Mouse (Mus musculus) cerebellum, postnatal 36 days (tissue): ENCODE results near the gene Foxp1.
A peak's percentile ranks its signal among the peaks of the same experiment; 100 is the strongest.

Experiments used
- DNase-seq, 2 experiments: peaks; one replicate each; pipeline ENCODE4 v3.0.0; 2021 to 2022; ENCODE audit warnings: mixed read lengths in 2 of 2

Foxp1 gene

DNA sequence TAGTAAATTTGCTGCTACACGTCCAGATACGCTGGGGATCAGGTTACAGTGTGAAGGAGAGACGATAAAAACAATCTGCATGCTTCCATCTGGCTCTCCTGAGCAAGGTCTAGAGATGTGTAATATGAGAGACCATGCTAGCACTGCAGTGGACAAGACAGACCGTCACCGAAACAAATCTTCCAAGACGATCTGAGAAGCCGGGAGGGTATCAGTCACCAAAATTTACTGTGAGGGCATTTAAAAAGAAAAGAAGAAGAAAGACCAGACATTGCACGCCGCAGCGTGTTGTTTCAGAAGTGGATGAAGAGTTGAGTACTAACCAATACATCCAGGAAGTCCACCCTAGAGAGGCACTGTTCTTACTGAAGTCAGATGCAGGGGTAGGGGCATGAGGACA, 39.0 kb downstream of the Foxp1 start:
- DNase-seq = no peak

DNA sequence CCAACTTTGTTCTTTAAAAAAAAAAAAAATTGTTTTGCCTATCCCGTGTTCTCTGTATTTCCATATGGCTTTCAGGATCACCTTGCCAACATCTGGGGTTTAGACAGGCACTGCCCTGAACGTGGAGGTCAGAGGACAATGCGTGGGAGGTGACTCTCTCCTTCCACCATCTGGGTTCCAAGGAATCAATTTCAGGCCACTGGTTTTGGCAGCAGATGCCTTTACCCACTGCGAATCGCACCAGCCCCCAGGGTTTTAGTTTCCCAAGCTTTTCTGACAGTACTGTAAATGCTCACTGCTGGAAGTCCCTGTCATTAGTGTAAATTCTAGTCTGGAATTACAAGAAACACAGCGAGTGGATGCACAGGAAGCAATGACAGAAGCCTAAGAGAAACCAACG, 41.0 kb downstream of the Foxp1 start:
- DNase-seq = no peak

DNA sequence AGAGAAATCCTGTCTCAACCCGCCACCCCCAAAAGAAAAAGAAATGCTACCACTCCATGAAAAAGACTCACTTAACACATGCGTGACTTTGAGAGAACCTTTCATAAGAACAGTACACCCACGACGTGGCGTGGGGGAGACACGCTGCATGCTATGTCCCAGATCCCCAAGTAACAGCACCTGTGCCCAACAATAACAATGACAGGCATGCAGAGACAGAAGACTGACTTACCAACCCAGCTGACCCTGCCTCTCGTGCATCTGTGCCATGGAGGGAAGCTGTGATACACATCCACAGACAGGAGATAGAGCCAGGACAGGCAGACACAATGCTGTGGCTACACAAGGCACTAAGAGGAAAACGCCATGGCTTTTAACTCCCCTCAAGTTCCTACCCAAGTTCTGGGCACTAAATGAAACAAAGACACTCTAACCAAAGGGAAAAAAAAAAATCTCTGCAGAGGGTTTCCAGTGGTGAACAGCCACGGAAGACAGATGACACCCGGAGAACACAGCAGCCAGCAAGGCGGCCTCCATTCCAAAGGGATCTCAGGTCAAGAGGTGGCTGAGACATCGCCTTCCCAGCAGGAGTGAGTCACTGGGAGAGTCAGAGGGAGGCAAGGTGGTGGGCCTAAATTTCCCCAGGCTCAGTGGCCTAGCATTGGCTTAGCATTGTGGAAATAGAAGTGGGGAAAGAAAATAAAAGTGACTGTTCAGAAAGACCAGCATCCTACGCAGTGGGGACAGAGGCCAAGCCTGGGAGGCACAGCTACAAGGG, 43.5 kb downstream of the Foxp1 start:
- no peak for DNase-seq

DNA sequence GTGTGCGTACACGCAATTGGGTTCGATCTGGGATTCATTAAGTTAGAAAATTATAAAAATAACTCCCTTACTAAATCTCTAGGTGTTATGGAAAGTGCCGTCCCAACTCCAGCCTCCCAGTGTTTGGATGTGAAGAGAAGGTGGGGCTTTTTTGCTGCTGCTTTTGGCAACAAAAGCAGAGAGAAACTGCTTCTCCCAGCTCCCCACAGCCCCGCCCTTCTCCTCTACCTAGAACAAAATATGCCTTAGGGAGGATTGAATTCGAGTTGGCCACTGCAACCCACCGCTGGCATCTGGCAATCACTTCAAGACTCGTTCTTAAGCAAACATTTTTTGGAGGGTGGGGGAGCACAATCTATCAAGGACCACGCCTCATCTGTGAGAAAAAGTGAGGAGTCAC, 47.5 kb downstream of the Foxp1 start:
- DNase-seq = no peak

DNA sequence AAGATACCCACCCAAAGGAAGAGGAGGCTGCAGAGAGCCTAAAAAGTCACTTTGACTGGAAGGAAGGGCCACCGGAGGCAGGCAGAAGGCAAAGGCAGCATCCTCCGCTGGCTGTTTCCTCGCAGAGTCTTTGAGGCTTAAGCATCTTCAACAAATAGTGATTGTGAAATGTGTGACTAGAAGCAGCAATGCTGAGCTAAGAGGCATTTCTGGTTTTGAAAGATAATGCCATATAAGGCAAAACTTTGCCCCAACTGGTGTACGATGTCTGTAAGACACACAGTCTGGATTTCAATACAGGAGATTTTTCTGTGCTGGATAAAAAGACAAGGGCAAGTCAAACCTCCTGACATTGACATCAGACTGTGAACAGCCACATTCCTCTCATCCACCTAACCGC, 51.6 kb downstream of the Foxp1 start:
- no peak for DNase-seq

DNA sequence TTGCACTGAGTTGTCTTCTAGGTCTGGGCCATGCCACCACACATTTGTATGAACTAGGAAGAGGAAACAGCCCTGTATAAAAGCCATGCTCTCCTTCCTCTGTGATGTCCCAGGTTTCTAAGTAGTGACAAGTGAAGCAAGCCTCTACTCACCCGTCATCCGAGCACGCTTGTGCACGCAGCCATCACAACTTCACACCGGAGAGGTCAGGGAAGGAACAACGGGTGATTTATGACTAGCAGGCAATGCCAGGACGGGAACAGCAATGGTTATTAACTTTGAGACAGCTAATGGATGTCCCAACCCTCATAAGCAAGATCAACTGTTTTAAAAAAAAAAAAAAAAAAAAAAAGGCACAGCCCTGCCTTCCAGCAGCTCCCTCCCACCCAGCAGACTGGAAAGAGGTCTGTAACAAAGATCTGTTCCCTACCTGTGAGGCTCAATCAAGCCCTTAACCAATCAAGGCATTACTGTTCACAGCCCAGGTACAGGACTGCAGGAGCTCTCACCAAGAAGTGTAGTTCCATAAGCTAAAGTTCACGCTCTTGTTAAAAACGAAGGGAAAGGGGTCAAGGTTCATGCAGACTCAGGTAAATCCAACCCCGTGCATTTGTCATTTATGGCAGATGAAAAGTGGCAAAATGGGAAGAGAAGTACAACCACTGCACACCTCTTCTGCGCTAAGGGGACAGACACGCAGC, 53.2 kb downstream of the Foxp1 start:
- no peak for DNase-seq

DNA sequence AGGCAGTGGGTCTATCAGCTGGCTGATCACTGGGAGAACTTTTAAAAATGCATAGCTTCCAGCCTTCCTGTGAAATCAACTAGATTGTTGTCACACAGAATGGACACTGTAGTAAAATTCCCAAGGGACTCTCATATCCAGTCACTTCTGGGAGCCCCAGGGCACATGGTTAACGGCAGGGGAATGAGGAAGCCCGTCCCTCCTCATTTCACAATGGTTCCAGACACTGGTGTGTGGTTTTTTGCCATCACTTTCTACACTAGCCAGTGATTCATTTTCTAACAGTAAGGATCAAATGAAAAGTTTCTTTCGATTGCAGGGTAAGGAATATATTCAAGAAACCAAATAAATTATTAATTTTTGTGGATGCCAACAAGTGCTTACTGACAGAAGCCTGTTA, 54.7 kb downstream of the Foxp1 start:
- DNase-seq = no peak

DNA sequence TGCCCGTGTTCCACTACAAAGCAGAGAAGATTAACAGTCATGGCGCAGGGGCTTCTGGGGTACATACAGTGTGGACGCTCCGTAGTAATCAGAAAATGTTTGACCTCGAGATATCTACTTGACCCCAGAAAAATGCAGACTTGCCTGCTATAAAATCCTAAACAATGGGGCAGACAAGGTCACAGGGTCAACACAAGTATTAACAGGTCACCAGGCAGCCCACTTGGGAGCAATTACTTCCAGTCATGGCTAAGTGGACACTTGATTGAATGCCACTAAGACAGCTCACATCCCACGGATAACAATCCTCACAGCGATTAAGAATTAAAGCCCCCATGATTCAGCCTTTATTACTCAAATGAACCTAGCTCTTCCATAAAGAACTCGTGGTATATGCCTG, 55.4 kb downstream of the Foxp1 start:
- DNase-seq = no peak

DNA sequence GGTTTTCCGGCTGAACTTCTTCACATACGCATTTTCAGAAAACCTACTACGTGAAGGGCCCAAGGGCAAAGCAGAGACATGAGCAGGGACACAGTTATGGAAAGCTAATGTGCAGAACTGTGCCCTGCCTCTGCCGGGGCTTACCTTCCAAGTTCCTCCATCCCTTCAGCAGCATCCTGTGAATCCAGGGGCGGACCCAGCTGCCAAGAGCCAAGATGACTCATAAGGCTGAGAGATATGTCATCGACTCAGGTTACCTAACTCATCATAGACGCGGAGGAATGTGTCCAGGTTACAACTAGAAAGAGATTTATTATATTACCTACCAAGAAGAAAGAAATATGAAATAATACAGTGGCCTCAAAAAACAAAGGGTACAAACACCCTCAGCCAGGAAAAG, 56.2 kb downstream of the Foxp1 start:
- no peak for DNase-seq

DNA sequence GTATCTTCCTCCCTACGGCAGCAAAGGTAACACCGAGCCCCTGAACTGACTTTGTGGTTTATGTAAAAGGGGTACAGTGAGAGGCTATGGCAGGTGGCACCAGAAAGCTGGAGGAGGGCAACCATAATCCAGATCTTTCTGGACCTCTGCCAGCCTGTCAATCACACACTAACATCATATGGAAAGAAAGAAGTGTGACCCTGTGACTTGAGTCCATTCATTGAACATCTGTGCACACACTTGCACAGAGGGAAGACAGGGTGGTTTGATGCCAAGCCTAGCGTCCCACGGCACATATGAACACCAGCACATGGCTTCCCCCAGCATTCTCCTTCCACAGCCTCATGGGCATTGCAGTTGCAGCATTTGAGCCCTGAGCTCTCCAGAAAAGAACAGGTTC, 58.1 kb downstream of the Foxp1 start:
- no peak for DNase-seq

DNA sequence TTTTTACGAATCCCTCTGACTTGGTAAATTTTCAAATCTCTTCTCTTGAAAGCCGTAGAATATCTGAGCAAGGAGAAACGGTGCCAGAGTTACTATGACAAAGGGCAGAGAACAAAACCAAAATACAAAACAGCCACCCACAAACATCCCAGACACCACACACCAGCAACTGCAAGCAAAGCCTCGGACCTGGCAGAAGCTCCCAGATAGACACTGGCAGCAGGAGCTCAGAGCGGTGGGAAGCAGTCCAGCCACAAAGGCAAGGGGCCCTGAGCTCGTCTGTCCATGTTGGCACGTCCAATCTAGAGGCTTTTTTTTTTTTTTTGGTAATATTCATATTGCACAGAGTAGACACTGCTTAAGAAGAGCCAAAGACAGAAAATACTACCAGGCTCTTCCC, 58.6 kb downstream of the Foxp1 start:
- DNase-seq = peak; percentile 57 to 70

DNA sequence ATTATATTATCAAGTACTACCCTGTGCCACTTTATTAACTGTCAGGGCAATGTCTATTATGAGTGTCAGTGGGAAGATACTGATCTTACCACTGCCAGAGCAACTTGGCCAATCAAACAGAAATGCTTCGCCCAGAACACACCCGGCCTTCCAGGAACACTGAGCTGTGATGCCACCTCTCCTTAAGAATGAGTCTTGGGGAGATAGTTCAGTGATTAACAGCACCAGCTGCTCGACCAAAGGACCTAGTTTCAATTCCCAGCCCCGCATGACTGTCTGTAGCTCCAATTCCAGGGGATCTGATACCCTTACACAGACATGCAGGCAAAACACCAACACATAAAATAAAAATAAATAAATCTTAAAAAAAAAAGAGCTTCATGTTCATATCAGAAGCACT, 63.7 kb downstream of the Foxp1 start:
- DNase-seq = no peak

DNA sequence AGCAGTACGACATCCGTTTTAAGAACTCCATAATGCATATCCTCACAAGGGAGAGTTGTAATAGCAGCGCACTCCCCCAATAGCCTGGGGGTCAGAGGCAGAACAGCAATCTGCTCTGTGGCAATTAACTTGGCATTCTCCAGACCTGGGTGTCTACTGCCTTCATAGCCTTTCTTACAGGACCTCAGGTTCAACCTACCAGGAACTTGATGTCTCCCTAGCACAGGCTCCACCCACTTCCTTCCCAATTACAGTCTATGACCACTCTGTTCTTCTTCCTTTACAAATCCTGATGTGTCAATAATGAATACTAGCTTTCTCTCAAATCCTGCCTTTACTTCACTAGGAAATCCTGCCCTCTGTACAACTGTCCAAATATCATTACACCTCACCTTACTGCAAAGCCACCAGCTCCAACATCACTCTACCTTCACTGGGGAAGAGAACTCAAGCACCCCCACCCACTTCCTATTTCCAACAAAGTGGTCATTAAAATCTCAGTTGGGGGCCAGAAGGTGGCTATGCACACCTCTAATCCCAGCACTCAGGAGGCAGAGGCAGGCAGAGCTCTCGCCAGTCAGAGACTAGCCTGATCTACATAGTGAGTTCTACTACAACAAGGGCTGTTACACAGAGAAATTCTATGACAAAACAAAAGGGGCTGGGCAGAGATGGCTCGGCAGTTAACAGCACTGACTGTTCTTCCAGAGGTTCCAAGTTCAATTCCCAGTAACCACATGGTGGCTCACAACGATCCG, 68.6 kb downstream of the Foxp1 start:
- no peak for DNase-seq

DNA sequence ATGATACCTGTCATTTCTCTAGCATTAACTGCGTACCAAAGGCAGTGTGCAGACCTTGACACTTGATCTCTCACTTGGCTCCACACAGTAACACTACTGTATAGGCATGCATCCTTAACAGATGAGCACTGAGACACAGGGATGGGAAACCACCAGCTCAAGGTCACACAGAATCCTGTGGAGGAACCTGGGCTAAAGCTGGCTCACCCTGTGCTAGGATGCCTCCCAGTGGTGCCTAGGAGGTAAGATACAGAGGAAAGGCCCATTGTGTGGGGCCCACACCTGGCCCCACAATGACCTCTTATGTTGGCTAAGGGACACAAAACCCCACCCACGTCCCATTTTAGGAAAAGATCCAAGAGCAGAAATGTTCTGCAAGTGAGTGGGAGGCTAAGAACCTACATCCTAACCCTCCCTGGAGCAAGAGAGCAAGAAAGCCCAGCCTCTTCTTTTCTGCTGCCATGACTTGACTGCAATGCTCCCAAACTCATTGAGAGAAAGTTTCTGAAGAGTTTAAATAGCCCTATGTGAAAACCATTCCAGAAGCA, 69.8 kb downstream of the Foxp1 start:
- DNase-seq = no peak

DNA sequence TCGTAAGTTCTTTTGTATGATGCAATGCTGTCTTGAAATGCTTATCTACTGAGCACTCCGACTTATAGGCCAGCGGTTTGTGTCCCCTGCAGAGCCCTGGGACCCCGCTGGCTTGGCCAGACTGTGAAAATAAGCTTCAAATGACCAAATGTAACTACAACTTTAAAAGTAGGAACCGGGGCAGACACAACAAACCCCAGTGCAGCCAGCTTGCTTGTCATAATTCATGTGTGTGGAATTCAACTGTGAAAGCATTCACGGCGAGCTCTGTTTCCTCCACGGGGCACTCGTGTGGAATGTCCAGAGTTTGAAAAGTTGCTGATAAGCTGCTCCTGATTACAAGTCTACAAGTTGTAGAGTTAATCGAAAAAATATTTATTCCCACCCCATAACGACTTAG, 71.0 kb downstream of the Foxp1 start:
- DNase-seq = no peak

DNA sequence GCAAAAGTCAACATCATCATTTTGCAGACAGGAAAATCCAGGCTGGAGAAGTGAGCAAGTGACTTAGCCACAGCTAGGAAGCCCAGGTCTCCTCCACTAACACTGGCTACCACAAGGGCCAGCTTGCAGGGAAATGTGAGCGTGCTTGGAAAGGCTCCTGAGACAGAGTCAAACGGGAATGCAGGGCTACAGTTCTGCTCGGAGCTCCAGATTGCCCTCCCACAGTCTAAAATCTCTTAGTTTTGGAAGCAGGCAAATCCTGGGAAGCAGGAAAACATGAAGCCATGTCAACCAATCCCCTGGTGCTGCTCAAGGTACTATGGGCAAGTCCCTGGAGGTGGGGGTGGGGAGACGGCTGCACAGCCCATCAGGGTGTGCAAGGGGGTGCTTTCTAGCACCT, 75.1 kb downstream of the Foxp1 start:
- no peak for DNase-seq

DNA sequence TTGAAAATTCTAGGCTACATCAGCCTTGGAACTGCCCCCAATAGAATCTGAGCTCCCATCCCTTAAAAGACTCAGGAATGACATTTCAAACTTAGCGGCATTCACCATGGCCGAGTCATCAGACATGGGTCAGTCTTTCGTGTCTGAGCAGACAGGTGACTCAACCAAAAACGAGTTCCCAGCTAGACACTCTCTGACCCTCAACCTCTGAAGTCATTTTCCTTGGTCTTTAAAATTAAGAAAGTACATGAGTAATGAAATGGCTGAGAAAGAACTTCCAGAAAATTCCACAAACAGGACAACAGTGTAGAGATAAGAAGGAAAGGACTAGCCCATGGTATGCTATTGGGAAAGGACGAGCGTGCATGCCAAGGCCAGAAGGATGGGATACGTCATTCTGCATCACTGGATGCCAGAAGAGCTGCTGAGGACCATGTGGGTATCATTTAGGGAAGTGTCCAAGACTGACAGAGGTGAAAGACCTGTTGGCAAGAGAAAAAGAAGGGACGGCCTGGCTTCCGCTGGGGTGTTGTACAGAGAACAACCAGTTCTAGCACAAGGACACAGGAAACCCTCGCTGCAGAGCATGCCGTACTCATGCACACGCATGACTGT, 75.6 kb downstream of the Foxp1 start:
- peak; percentile 30 to 34 for DNase-seq

DNA sequence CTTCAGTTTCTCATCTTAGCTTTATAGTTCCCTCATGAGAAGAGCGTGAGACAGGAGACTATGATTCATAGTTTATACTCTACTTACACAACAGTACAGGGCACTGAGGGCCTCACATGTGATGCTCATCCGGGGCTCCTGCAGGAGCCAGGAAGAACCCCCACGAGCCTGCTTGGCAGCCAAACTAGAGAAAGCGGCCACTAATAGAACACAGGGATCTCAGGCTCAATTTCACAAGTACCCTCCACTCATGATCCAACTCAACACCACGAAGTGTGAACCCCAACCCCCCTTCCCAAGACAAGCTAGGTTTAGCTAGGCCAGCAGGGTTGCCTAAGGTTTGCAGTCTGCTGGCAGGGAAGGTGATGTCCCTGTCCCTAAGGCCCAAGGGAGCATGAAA, 79.1 kb downstream of the Foxp1 start:
- DNase-seq = peak in 1 of 2 experiments; percentile 19

DNA sequence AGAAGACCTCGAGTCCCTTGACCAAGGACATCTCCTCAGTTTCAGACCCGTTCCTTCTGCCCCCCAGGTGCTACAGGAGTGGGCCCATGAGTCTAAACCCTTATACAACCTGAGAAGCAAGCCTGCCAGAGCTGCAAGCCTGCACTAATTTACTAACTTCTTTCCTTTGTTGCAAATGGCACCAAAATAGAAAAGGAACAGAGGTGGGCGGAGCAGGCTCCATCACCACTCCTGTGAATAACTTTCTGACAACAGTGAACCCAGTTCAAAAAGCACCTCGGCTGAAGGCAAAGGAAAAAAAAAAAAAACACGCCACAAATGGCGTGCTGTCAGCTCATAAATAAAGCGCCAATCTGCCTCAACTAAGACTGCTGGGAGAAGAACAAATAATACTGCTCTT, 81.4 kb downstream of the Foxp1 start:
- DNase-seq = no peak

DNA sequence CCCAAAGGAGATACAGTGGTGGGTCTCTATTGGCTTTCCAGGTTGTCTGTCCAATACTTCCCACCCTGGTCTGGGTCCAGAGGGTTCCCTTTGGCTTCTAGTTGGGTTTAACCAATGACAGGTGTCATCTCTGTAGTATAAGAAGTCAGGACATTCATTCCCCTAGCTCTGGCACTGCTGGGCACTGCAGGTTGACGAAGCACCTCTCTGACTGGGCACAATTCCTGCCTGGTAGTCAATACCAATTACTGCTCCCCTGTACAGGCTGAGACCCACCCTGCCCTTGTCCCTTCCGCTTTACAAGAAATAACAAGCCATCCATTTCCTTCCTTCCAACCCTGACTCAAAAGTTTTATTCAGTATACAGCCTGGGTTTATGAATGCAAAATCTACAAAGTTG, 81.9 kb downstream of the Foxp1 start:
- no peak for DNase-seq

DNA sequence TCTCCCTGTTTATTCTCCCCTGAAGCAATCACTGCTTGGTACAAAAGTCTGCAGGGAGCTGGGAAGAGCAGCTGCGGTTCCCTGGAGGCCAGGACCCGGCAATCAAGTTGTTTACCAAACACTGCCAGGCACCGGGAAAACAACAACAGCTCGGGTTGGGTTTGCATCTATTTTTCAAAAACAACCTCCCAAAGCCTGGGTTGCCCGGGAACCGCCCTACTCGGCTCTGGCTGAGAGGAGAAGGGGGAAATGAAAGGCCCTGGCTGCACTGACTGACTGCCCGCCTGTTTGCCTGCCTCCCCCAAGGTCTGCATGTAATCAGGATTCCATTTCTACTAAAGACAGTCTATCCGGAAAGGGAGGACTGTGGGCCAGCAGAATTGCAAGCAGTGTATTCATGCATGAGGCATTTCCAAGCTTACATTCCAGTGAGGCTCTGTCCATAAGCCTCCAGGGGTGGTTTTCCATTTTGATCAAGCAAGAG, 82.6 kb downstream of the Foxp1 start:
- DNase-seq = no peak

DNA sequence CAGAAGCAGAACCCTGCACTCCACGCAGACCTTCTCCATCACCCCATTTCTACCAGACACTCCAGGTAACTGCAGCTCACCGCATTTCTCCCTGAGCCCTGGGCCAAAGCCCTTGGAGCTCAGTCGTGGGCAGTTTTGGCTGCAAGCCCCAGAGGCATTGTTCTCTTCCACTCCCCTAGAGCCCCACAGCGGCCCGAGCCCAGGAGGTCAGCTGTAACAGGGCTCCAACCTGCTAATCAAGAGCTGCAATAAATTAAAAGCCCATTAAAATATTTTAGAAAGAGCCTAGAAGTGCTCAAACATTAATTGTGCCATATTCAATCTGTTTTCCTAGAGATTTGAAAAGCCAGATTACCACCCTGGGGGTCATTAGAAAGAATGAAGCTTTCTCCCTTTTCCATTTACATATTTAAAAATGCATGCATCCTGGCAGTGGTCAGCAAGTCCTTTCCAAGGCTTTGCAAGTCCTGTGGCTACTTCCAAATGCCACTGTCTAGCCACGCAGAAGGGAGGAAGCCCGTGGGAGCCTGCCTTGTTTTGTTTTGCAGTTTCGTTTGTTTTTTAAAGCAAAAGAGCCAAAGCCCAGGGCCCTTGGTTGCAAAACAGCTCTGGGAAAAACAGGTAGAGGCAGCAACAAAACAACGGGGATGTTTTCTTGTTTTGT, 83.2 kb downstream of the Foxp1 start:
- DNase-seq = no peak
